Mouse (Mus musculus) ES-Bruce4 (cell line): Measurements from ENCODE around the gene Mrgbp.
A peak's percentile ranks its signal among the peaks of the same experiment; 100 is the strongest.

Experiments used
- CTCF ChIP-seq: IDR thresholded peaks from one replicate; pipeline ENCODE4 v1.8.1; 2011; ENCODE audit warnings: low read depth, low read length
- EP300 ChIP-seq: IDR thresholded peaks from 2 replicates; pipeline ENCODE4 v1.6.1; 2011; ENCODE audit warnings: low read depth, low read length; ENCODE audit not compliant: insufficient read depth
- POLR2A ChIP-seq: IDR thresholded peaks from one replicate; pipeline ENCODE4 v1.8.1; 2011; ENCODE audit warnings: low read length; ENCODE audit not compliant: insufficient read depth

DNA sequence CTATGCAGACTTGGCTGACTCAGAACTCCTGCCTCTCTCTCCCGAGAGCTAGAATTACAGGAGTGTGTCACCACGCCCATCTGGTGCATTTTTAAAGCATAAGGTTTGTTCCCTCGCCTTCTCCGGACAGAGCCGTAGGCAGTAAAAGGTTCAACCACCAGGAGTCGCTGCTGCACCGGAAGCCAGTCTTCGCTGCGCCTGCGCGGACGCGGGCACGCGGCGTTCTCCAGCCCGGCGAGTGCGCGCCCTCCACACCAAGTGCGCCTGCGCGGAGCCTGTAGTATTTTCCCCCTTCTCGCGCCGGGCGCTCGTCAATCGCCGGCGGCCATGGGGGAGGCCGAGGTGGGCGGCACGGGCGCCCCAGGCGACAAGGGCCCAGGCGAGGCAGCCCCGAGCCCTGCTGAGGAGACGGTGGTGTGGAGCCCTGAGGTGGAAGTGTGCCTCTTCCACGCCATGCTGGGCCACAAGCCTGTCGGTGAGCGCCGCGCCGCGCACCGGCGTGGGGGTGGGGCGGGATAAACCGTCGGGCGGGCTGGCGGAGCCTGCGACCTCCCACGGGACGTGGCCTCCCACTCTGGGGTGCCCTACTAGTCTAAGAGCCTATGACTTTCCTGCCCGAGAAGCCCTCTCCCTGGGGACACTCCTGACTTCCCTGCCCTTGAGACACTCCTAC, 1.5 kb downstream of the Mrgbp start:
- TF ChIP-seq EP300 (0 out of 2 replicates have a peak, but pooled peaks have one; percentile 41), CTCF (peak; percentile 87), POLR2A (peak; percentile 17)
